Mouse (Mus musculus) right cerebral cortex, postnatal 25 days (tissue): ENCODE results near the gene F9.
"Not testable (repeated sequence)": the region's sequence is repeated elsewhere in the genome, so short reads cannot be mapped to it uniquely, and the experiment has no call there.

Experiments
- DNase-seq: peaks from one replicate; pipeline ENCODE4 v3.0.0; 2022

Gene F9

GRCm38 (mm10) chrX:59999221-60000083 lies at the start of gene F9:
Gene F9, plus strand, starts transcription at chrX:59999464.
- no peak for DNase-seq

DNA sequence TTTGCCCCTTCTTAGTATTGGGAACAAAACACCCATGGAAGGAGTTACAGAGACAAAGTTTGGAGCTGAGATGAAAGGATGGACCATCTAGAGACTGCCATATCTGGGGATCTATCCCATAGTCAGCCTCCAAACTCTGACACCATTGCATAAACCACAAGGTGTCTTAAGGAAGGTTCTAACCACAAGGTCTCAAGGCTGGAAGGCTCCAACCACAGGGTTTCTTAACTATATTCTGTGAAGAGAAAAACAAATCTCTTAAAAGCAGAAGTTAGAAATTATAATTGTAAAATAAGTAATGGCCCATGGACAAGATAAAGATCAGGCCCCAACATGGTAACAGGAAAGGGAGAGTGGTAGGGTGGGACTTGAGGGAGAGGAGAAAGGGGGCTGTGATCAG lies 29.5 kb upstream of the F9 start:
- DNase-seq: not testable (repeated sequence)

DNA sequence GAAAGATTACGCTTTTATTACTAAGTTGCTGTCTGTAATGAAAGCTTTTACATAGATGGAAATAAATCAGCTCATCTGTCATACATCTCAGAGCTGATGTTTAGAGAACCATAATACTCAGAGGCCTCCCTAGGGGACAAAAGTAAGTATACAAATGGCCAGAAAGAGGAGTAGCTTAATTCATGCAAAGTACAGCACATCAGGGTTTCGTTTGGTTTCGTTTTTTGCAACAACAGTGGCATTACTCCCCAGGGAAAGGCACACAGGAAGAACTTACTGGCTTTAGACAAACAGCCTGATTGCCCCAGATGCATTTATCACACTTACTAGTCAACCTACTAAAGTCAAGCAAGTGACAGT lies 800 bp downstream of the F9 start:
- DNase-seq: no peak

DNA sequence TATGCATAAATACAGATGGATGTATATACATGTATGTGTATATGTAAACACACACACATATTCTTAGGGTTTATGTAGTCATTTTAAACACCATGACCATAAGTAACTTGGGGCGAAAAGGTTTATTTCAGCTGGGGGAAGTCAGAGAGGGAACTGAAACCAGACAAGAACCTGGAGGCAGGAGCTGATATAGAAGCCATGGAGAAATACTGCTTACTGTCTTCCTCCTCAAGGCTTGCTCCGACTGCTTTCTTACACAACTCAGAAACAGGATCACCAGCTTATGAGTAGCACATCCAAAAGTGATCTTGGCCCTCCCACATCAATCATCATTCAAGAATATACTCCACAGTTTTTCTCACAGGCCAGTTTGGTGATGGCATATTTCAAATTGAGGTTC lies 2.2 kb downstream of the F9 start:
- DNase-seq: no peak

- no peak for DNase-seq
Measured at GRCm38 (mm10) chrX:60013084-60013676, 13.9 kb downstream of the F9 start.

DNA sequence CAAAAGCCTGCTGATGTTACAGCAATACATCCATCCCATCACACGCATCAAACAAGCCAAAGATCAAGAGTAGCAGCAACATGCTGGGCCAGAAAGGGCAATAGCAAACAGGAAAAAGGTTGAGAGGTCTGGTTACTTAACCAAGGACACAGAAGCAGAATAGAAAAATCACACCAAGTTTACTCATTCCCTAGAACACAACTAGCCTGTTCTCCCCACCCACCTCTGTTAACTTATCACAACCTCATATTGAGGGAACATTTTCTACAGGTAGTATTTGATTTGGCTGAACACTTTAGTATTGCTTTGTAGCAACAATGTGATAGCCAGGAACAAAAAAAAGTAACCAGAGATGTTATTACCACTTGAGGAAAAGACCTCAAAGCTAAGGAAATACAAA lies 15.3 kb downstream of the F9 start:
- DNase-seq: no peak

DNA sequence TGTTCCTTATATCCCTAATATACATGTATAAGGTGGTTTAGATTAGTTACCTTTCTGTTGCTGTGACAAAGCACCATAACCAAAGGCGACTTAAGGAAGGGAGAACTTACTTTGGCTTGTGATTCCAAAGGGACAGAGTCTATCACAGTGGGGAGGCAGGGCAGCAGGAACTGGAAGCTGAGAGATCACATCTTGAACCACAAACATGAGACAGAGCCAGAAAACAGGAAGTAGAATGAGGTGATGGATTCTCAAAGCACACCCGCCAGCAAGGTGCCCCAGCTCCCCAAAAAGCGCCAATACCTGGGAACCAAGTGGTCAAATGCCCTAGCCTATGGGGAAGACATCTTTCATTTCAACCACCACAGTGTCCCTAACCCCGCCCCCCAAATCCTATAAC lies 21.7 kb downstream of the F9 start:
- no peak for DNase-seq

DNA sequence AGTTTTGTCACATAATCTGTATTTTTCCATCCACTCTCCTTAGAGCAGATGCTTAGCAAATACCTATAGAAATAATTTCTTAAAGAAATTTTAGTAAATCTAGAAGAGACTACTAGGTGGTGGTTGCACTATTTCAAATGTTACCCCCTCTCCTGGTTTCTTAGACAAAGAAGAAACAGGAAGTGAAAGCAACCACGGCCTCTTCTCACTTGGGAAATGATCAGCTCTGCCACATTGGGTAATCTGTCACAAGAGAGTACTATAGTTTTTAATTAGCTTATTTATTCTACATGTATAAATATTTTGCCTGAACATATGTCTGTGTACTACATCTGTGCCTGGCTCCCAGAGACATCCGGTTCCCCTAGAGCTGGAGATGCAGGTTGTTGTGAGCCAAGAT lies 22.3 kb downstream of the F9 start:
- no peak for DNase-seq

DNA sequence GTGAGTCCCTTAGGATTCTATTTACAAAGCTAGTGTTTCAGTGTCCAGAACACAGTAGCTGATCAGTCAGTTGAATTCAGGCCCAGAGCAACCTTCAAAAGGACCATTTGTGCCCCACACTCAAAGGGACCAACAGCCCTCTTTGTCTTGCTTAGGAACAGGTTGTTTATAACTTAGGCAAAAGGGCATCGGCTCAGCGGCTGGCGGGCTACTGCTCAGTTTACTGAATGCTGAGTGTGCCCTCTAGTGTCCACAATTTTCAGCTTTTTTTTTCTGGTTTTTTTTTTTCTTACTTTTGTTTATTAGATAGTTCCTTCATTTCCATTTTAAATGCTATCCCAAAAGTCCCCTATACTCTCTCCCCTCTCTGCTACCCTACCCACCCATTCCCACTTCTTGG lies 27.4 kb downstream of the F9 start:
- no peak for DNase-seq

- no peak for DNase-seq
Measured at GRCm38 (mm10) chrX:60054745-60055144, 55.5 kb downstream of the F9 start.

GRCm38 (mm10) chrX:60055185-60055584 lies 55.9 kb downstream of the F9 start:
- DNase-seq: no peak

- DNase-seq: no peak
Measured at GRCm38 (mm10) chrX:60075359-60075758, 76.1 kb downstream of the F9 start.
